Comparison of ENCODE assay signal across 23 mouse cellular contexts in genomic region chr11:96411934-96412333, GRCm38 (mm10). TPM values are rescaled to one million over a fixed set of nuclear protein-coding genes. Genes with fewer than 3 reads are reported as not detected.
DNase-seq lines count a peak whose midpoint lies in the region; TF ChIP-seq lines count a peak whose summit lies in the region.
"Had no signal": no experiment of that assay in that cellular context is flagged by ENCODE, and none has a peak within 500 bp of the region (broad histone marks: within the 10 kb centered on the region; RNA-seq: fewer than 3 reads in every experiment).

No protein-coding gene starts in this region.

- no peak overlapping the region for H3K27ac ChIP-seq in left cerebral cortex, adult 2 months
- H3K27ac ChIP-seq in CH12.LX (ENCODE audit: insufficient read depth, low read depth) (no peak overlapping the region), ES-Bruce4 (ENCODE audit: insufficient read depth, low read length) (no peak overlapping the region)
- H3K27ac ChIP-seq: forebrain, embryonic 10.5 days; hindbrain, embryonic 14.5 days; liver, embryonic 12.5 days; midbrain, embryonic 10.5 days had no signal

- TF ChIP-seq RAD21 in CH12.LX (IDR thresholded peaks at IDR 0.05; ENCODE audit: low read depth, low read length) = peak; percentile 1

- H3K9me3 ChIP-seq in CH12.LX (replicated peaks; ENCODE audit: low read length) (peaks cover 13% of the 10 kb centered on the region), ES-Bruce4 (replicated peaks; ENCODE audit: control insufficient read depth, insufficient read depth, low read length, poor library complexity, severe bottlenecking) (no peaks in the 10 kb centered on the region)
- H3K9me3 ChIP-seq: liver, embryonic 12.5 days; midbrain, embryonic 10.5 days had no signal

- in situ Hi-C loops in CH12.LX (cut with MboI; ENCODE audit: low pct_ligation_motif_present, low pct_unique_long_range_greater_than_20kb, low sequenced_read_pairs) = no loop called here

- no peak for DNase-seq in left cerebral cortex, adult 2 months (ENCODE audit: extremely low spot score in 1 of 2, low spot score in 2 of 2)
- no peak for DNase-seq in left cerebral cortex, postnatal 36 days (ENCODE audit: low spot score in 2 of 2)
- no peak for DNase-seq in CH12.LX (ENCODE audit: extremely low read depth)
- DNase-seq in induced T-regulatory cell, adult 2 months (ENCODE audit: low read depth) = peak; percentile 18
- no peak for DNase-seq in adrenal gland, postnatal 36 days
- no peak for DNase-seq in spleen, adult 12 weeks (ENCODE audit: low spot score)
- DNase-seq: cerebellum, postnatal 10 days; gastrocnemius, postnatal 10 days; kidney, adult 18-20 months; left cerebral cortex, postnatal 4 days; lung, postnatal 36 days; retina, postnatal 1 day; right cerebral cortex, postnatal 4 days; thymus, postnatal 25 days had no signal

- no peak overlapping the region for H3K4me2 ChIP-seq in CH12.LX (ENCODE audit: insufficient read depth, low read depth, poor library complexity, severe bottlenecking)
- H3K4me2 ChIP-seq: hindbrain, embryonic 14.5 days; liver, embryonic 12.5 days had no signal

- TF ChIP-seq EP300 in CH12.LX (IDR thresholded peaks at IDR 0.05; ENCODE audit: low read length) (no peak), ES-Bruce4 (IDR thresholded peaks at IDR 0.05; ENCODE audit: insufficient read depth, low read depth, low read length) (no peak)

- peak; percentile 4 for TF ChIP-seq CTCF in left cerebral cortex, adult 2 months (IDR thresholded peaks at IDR 0.05)
- TF ChIP-seq CTCF in CH12.LX (conservative IDR thresholded peaks at IDR 0.05 in 1 of 2, IDR thresholded peaks at IDR 0.05 in 1 of 2; ENCODE audit: low read depth in 2 of 2, low read length in 2 of 2) (peak in 1 of 2 experiments; percentile 44; a peak in 2 of 4 replicates), ES-Bruce4 (IDR thresholded peaks at IDR 0.05; ENCODE audit: low read depth, low read length) (peak; percentile 57)

- H3K9ac ChIP-seq in CH12.LX (ENCODE audit: insufficient read depth, low read depth) = no peak overlapping the region
- no peak overlapping the region for H3K9ac ChIP-seq in ES-Bruce4 (ENCODE audit: low read depth, poor library complexity, severe bottlenecking)
- H3K9ac ChIP-seq: hindbrain, embryonic 14.5 days; liver, embryonic 12.5 days had no signal

- intact Hi-C loops in left cerebral cortex, adult 2 months (cut with DNase I) = no loop called here
- intact Hi-C loops in left cerebral cortex, postnatal 36 days (cut with DNase I) = no loop called here

- H3K36me3 ChIP-seq in CH12.LX (replicated peaks in 1 of 2; ENCODE audit: control insufficient read depth in 1 of 2, insufficient read depth in 1 of 2, low read length in 1 of 2) = no peaks in the 10 kb centered on the region
- no peaks in the 10 kb centered on the region for H3K36me3 ChIP-seq in ES-Bruce4 (ENCODE audit: control insufficient read depth, insufficient read depth, low read length, poor library complexity, severe bottlenecking)
- H3K36me3 ChIP-seq: forebrain, embryonic 10.5 days; liver, embryonic 12.5 days; midbrain, embryonic 10.5 days had no signal

- dilution Hi-C loops in CH12.LX (cut with MboI; ENCODE audit: extremely low pct_ligation_motif_present, extremely low pct_unique_long_range_greater_than_20kb, low sequenced_read_pairs) = no loop called here

- no peak for TF ChIP-seq POLR2A in CH12.LX (IDR thresholded peaks at IDR 0.05; ENCODE audit: low read depth, low read length)
- TF ChIP-seq POLR2A in ES-Bruce4 (IDR thresholded peaks at IDR 0.05; ENCODE audit: insufficient read depth, low read length) = no peak

- no peaks in the 10 kb centered on the region for H3K79me2 ChIP-seq in CH12.LX (replicated peaks; ENCODE audit: control insufficient read depth, extremely low read depth, insufficient read depth, poor library complexity, severe bottlenecking)

- H3K4me1 ChIP-seq in CH12.LX (ENCODE audit: control insufficient read depth in 1 of 2, insufficient read depth in 2 of 2) = peaks cover 0 to 6% of the 10 kb centered on the region in 2 experiments; a peak in 2 of 4 replicates
- H3K4me1 ChIP-seq in ES-Bruce4 (ENCODE audit: control insufficient read depth, insufficient read depth, low read length) = peaks cover 2% of the 10 kb centered on the region
- H3K4me1 ChIP-seq: liver, embryonic 12.5 days had no signal

- no peak overlapping the region for H3K4me3 ChIP-seq in left cerebral cortex, adult 2 months
- H3K4me3 ChIP-seq in CH12.LX (replicated peaks in 1 of 3; ENCODE audit: low read depth in 2 of 3, low read length in 2 of 3, poor library complexity in 1 of 3) = no peak overlapping the region
- no peak overlapping the region for H3K4me3 ChIP-seq in ES-Bruce4 (ENCODE audit: low read depth, low read length)
- H3K4me3 ChIP-seq: forebrain, embryonic 10.5 days; liver, embryonic 12.5 days; midbrain, embryonic 10.5 days had no signal

- H3K27me3 ChIP-seq in CH12.LX (replicated peaks) (peaks cover 92% of the 10 kb centered on the region), ES-Bruce4 (ENCODE audit: control insufficient read depth, insufficient read depth, low read length, poor library complexity, severe bottlenecking) (peaks cover 6% of the 10 kb centered on the region; the same call in 1 of the 2 replicates)
- H3K27me3 ChIP-seq: Patski had no signal

TF ChIP-seq in CH12.LX, 34 proteins besides CTCF, POLR2A, EP300 and RAD21:
- TF ChIP-seq CHD1 (IDR thresholded peaks at IDR 0.05; ENCODE audit: low read depth, low read length) = no peak
- TF ChIP-seq TCF12 (IDR thresholded peaks at IDR 0.05; ENCODE audit: low read depth, low read length) = no peak
- TF ChIP-seq POLR2AphosphoS2 (IDR thresholded peaks at IDR 0.05; ENCODE audit: low read depth, low read length) = no peak
- no peak for TF ChIP-seq ZKSCAN1 (IDR thresholded peaks at IDR 0.05; ENCODE audit: borderline replicate concordance, low read depth, low read length)
- no peak for TF ChIP-seq USF2 (conservative IDR thresholded peaks at IDR 0.05; ENCODE audit: low read depth, low read length)
- no peak for TF ChIP-seq IRF4 (IDR thresholded peaks at IDR 0.05; ENCODE audit: low read depth, low read length)
- TF ChIP-seq SMC3 (IDR thresholded peaks at IDR 0.05; ENCODE audit: low read depth, low read length) = no peak
- no peak for TF ChIP-seq USF1 (IDR thresholded peaks at IDR 0.05; ENCODE audit: low read depth, low read length)
- TF ChIP-seq MAZ (IDR thresholded peaks at IDR 0.05; ENCODE audit: low read depth, low read length) = no peak
- no peak for TF ChIP-seq NRF1 (IDR thresholded peaks at IDR 0.05; ENCODE audit: low read depth, low read length)
- TF ChIP-seq MXI1 (IDR thresholded peaks at IDR 0.05; ENCODE audit: low read depth, low read length) = no peak
- TF ChIP-seq RCOR1 (conservative IDR thresholded peaks at IDR 0.05; ENCODE audit: low read depth, low read length) = no peak
TF ChIP-seq in CH12.LX: peak in this region for 0.

RNA-seq across cellular contexts. Expression of gene Hoxb1, which starts 46.4 kb away (rescaled TPM):
- total RNA-seq in left cerebral cortex, adult 2 months (2021) = not detected
- not detected for total RNA-seq in left cerebral cortex, postnatal 36 days (2021)
- total RNA-seq in CH12.LX (2012; rRNA removed) (not detected in 2 replicates), CH12.LX (2014; rRNA removed) (not detected in 2 replicates)
- polyA plus RNA-seq in CH12.LX (2012; ENCODE audit: insufficient read length, low read depth) (not detected in 2 replicates), ES-Bruce4 (2011; ENCODE audit: insufficient read depth, insufficient read length, low read depth, missing spikeins) (not detected in 2 replicates)
- total RNA-seq in adrenal gland, postnatal 36 days (2021) = not detected
- total RNA-seq: gastrocnemius, postnatal 10 days; layer of hippocampus, postnatal 25 days; left cerebral cortex, postnatal 4 days had no signal
- polyA plus RNA-seq: CD4-positive, CD25-positive, alpha-beta regulatory T cell, adult 4 months; forebrain, embryonic 10.5 days; heart, postnatal 0 days; Patski had no signal

RNA-seq across cellular contexts. Expression of gene Skap1, which starts 52.5 kb away (rescaled TPM):
- 1 to 10 TPM; 1.8 to 2.0 TPM for total RNA-seq in left cerebral cortex, adult 2 months (2021)
- total RNA-seq in left cerebral cortex, postnatal 36 days (2021) = 1 to 10 TPM; 2.5 to 2.7 TPM
- not detected in 2 replicates for total RNA-seq in CH12.LX (2012; rRNA removed)
- total RNA-seq in CH12.LX (2014; rRNA removed) = not detected in 2 replicates
- polyA plus RNA-seq in CH12.LX (2012; ENCODE audit: insufficient read length, low read depth) = not detected in 2 replicates
- 0.48 and 1.2 TPM in 2 replicates for polyA plus RNA-seq in ES-Bruce4 (2011; ENCODE audit: insufficient read depth, insufficient read length, low read depth, missing spikeins)
- 1 to 10 TPM; 7.5 to 8.2 TPM for total RNA-seq in adrenal gland, postnatal 36 days (2021)
